Mouse (Mus musculus) adrenal gland, postnatal 0 days (tissue): ENCODE results near the gene Dlec1. TPM values are rescaled to one million over a fixed set of nuclear protein-coding genes. Genes with fewer than 3 reads are reported as not detected.

Source experiments
- polyA plus RNA-seq: library from polyadenylated mRNA; unstranded; fragments of >200 nt; fragmentation: Nextera tagmentation; extraction: Ambion mirVana; gene quantifications from 2 replicates; pipeline ENCODE4 v1.2.1, GENCODE M21; 2015

The Dlec1 gene
- 0.05 and 1.0 TPM in 2 replicates for polyA plus RNA-seq

DNA sequence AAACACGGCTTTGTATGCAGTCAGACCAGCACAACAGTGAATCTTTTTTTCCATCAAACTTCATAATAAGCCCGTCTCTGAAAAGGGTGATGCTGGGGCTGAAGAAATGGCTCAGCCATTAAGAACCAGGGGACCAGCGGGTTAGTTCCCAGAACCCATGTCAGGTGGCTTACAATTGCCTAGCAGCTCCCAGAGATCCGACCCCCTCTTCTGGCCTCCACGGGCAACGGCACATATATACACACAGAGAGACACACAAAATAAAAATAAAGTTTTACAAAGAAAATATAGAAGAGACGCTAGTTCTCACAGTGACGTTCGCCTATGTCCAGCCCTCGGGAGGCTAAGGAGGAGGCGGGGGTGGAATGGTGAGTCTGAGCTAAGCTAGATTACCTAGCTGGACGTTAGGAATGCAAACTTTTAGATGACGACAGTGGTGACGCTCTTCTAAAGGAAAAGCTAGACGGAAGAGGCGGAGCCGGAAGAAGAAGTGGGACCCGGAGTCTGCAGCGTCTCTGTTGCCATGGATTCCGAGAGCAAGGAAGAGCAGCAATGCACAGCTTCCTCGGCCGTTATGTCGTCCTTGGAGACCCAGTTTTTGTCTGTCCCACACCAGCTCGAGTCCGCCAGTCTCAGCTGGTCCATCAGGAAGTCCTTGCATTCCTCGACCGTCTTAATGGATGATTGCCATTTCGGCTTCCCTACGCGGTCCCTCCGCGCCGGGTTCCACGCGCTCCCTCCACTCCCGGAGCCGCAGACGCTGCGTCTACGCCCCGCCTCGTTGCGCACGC is at the start of gene Dlec1:
Gene Dlec1 (plus strand): TSS at position 487 of the 791 bp plus-strand sequence.

DNA sequence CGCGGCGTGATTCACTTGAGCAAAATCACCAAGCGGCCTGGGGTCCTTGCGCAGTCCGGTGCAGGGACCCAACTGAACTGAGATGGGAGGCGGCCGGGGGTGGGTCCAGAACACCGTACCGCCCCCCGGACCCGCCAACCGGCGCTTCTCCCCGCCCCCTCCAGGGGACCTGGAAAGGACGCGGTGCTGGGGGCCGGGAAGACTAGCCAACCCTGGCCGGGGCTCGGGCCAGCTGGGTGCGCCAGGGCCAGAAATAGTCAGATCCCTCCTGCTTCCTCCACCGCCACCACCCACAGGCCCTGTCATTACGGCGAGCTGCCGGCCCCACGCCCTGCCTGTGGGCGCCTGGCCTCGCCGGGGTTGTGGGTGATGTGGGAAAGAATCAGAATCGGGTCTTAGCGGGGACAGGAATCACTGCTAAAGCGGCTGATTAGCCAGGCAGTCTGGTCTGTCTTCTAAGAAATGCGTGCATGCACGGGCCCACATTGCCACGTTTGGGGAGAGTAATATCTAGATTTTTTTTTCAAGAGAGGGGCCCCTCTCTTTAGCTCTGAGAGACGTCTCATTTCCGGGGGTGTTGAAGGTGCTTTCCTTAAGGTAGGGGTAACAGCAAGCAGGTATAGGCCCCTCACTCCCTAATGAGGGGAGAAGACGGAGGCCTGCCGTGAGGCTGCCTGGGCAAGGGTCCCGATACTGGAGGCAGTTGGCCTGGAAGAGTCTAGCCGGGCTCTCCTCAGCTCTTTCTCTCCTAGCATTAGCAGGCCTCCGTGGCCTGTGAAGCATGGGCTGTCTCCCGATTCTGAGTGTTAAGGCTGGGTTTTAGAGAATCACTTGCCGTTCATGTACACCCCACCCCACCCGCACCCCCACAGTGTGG is 8.6 kb upstream of the Dlec1 start, which contains the start of gene Plcd1:
Gene Plcd1 (minus strand): TSS at position 84 of the 877 bp plus-strand sequence.

DNA sequence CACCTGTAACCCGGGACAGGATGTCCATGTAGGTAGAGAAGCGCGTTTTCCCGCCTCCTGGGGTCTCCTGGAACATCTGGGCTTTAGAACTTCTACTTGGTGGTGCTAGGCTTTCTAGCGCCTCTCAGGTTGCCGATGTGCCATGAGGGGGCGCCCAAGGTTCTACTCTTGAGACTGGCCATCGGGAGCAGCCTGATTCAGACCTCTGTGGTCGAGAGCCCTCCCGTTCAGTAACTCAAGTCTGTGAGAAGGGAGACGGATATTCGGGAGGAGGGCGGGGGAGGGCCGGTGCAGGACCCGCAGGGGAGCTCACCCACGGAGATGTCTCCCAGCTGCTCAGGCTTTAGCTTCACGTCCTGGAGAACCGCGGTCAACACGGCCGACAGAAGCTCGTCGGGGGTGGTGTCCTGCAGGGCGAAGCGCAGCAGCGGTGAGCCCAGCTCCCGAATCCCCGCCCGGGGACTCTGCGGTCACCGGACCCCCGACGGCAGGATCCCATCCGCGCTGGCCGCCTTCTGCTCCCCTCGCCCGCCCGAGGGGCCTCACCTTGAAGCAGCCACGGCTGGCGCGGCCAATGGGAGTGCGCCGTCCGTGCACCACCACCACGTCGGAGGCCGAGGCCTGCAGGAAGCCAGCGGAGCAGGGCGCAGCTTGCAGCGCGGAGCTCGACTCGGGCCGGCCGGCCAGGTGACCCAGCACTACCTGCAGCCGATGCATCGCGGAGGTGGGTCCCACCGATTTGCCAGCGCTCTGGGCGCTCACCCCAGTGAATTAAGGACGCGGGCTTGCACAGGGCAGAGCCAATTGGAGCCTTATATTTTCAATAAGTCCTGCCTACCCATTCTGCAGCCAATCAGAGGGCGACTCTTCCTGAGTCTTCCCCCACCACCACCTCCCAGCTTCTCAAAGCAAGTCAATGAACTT is 54.3 kb downstream of the Dlec1 start, which contains the start of gene Acaa1b:
Gene Acaa1b (minus strand): TSS at position 816 of the 924 bp plus-strand sequence.

DNA sequence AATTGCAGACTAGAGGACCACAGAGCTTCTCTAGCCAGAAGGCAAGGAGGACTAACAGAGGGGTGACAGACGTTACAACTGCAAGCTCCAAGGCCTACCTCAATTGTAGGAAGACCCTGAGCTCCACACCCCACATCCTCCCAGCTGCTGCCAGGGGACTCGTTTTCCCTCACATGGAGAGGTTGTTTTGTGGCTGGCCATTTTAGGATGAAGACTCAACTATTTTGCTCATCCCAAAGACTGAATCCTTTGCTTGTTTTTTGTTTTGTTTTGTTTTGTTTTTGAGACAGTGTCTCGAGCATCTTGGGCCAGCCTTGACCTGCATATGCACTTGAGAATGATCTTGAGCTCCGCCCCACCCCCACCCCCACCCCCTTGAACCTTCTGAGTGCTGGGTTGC is 56.6 kb downstream of the Dlec1 start, which contains the start of gene Gm47289:
Gene Gm47289 (plus strand): TSS at position 301 of the 400 bp plus-strand sequence.

Other genes starting within 250 kb of the Dlec1 start
- 6.2 and 8.7 TPM in 2 replicates for gene Ctdspl, start 176.0 kb upstream of the Dlec1 start, polyA plus RNA-seq
- gene Vill, start 49.7 kb upstream of the Dlec1 start, polyA plus RNA-seq, result 7.4 and 7.5 TPM in 2 replicates
- 11.3 and 13.8 TPM in 2 replicates for gene Plcd1, start 9.0 kb upstream of the Dlec1 start, polyA plus RNA-seq
- gene Acaa1b, start 54.6 kb downstream of the Dlec1 start, polyA plus RNA-seq, result 11.8 and 14.9 TPM in 2 replicates
- not detected in 2 replicates for gene Gm47289, start 56.7 kb downstream of the Dlec1 start, polyA plus RNA-seq
- 0.19 TPM in 1 of 2 replicates, not detected in the other for gene Slc22a13, start 106.6 kb downstream of the Dlec1 start, polyA plus RNA-seq
- gene Oxsr1, start 219.9 kb downstream of the Dlec1 start, polyA plus RNA-seq, result 6.9 and 7.5 TPM in 2 replicates
- 92.9 and 125 TPM in 2 replicates for gene Acaa1a, start 237.2 kb downstream of the Dlec1 start, polyA plus RNA-seq
- 34.7 and 35.9 TPM in 2 replicates for gene Myd88, start 238.9 kb downstream of the Dlec1 start, polyA plus RNA-seq